Mouse (Mus musculus) brain, embryonic 14.5 days (tissue): ENCODE results near the gene Bcas3.

ENCODE experiments used
- CTCF ChIP-seq: fragments of 200-500 bp; IDR thresholded peaks from 2 replicates; pipeline ENCODE4 v1.5.1; 2012; ENCODE audit warnings: inconsistent platforms, mild to moderate bottlenecking, moderate library complexity, borderline replicate concordance; ENCODE audit not compliant: insufficient read depth, insufficient read length; ENCODE audit errors: extremely low read depth
- POLR2A ChIP-seq: fragments of 200-500 bp; IDR thresholded peaks from 2 replicates; pipeline ENCODE4 v1.6.1; 2012; ENCODE audit warnings: mild to moderate bottlenecking, inconsistent platforms, borderline replicate concordance; ENCODE audit not compliant: poor library complexity, insufficient read depth, insufficient read length, severe bottlenecking; ENCODE audit errors: extremely low read depth

DNA sequence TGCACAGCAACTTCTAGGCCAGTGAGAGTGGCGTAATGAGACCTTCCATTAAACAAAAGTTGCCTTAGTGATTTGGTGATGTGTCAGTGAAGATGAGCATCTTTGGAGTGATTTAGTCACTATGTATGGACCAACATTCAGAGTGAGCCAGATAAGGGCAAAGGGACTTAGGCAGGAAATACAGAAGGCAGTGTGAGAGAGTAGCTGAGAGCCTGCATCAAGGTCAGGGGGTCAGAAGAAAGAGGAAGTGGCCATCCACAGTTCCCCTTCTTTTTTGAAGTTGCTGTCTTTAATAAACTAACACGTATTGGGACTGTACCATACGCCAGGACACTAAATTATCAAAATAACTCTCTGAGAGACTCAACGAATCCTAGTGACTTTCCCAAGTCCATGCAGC lies 344.5 kb downstream of the Bcas3 start:
- TF ChIP-seq CTCF (no peak), POLR2A (no peak)
